ENCODE assay signal across 12 mouse cellular contexts in the genomic region with DNA sequence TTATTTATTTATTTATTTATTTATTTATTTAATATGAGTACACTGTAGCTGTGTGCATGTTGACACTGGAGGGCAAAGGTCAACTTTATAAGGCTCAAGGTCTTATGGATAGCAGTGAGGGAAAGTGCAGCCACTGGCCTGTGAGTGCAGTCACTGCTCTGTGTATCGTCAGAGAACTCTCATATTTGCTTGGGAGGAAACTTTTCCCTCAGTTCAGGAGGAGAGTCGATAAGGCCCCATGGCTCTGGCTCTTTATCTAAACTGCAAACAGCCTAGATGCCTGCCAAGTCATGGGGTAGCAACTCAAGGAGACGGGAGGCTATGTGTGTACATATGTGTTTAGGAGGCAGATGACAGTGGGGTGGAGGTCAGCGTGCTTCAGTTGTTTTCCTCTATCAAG. TPM values are rescaled to one million over a fixed set of nuclear protein-coding genes. Genes with fewer than 3 reads are reported as not detected.
DNase-seq lines count a peak whose midpoint lies in the region; ATAC-seq and TF ChIP-seq lines count a peak whose summit lies in the region.
"Had no signal": no experiment of that assay in that cellular context is flagged by ENCODE, and none has a peak within 500 bp of the region (broad histone marks: within the 10 kb centered on the region; RNA-seq: fewer than 3 reads in every experiment).

No protein-coding gene starts in this region.

- H3K9me3 ChIP-seq in kidney, embryonic 14.5 days (ENCODE audit: control insufficient read depth, low read length) = no peaks in the 10 kb centered on the region

- WGBS in kidney, adult 2 months = 63% methylated on average over 4 of the region's 4 CpGs
- WGBS in kidney, embryonic 14.5 days = 72% methylated on average over 4 of the region's 4 CpGs

- no peaks in the 10 kb centered on the region for H3K27me3 ChIP-seq in kidney, adult 2 months (replicated peaks; ENCODE audit: control insufficient read depth, insufficient read depth, low read length)
- no peaks in the 10 kb centered on the region for H3K27me3 ChIP-seq in kidney, embryonic 14.5 days (ENCODE audit: control insufficient read depth, insufficient read depth, low read length)
- H3K27me3 ChIP-seq: Patski had no signal

- TF ChIP-seq CTCF in kidney, adult 2 months (conservative IDR thresholded peaks at IDR 0.05; ENCODE audit: insufficient read depth, insufficient read length, low read depth, low read length) = no peak

- H3K9ac ChIP-seq in kidney, embryonic 14.5 days (ENCODE audit: low read depth, low read length) = no peak overlapping the region

- H3K36me3 ChIP-seq in kidney, adult 2 months (ENCODE audit: control insufficient read depth, insufficient read depth, low read length) = no peaks in the 10 kb centered on the region
- no peaks in the 10 kb centered on the region for H3K36me3 ChIP-seq in kidney, embryonic 14.5 days (ENCODE audit: control insufficient read depth, insufficient read depth, low read length)

- peak; percentile 28 for DNase-seq in kidney, adult 2 months
- DNase-seq in MEL-GATA-1-ER (ENCODE audit: extremely low read depth, low read depth) = peak; percentile 26
- DNase-seq in adrenal gland, postnatal 10 days = no peak
- no peak for DNase-seq in embryo, embryonic 11 days
- no peak for DNase-seq in layer of hippocampus, postnatal 36 days
- DNase-seq: adrenal gland, postnatal 25 days; cerebellum, adult 8-10 months had no signal

- no peak for ATAC-seq in kidney, embryonic 14.5 days (ENCODE audit: low FRiP score, low TSS enrichment)
- peak; percentile 92 for ATAC-seq in erythroid progenitor cell, adult 5-6 weeks (replicated peaks; ENCODE audit: low FRiP score, poor library complexity, severe bottlenecking)
- peak; percentile 91 for ATAC-seq in megakaryocyte progenitor cell, adult 5-6 weeks (replicated peaks; ENCODE audit: poor library complexity)
- ATAC-seq: hindbrain, postnatal 0 days; Patski had no signal

- H3K27ac ChIP-seq in kidney, adult 2 months (ENCODE audit: insufficient read depth, low read depth, low read length) = no peak overlapping the region; the same call in 1 of the 2 replicates
- no peak overlapping the region for H3K27ac ChIP-seq in kidney, embryonic 14.5 days (ENCODE audit: low read depth, low read length)
- H3K27ac ChIP-seq: hindbrain, postnatal 0 days had no signal

- H3K4me2 ChIP-seq in kidney, embryonic 14.5 days (replicated peaks; ENCODE audit: low read depth, low read length) = no peak overlapping the region

- no peak overlapping the region for H3K4me3 ChIP-seq in kidney, adult 2 months (ENCODE audit: insufficient read depth, low read depth, low read length)
- no peak overlapping the region for H3K4me3 ChIP-seq in kidney, embryonic 14.5 days (ENCODE audit: low read length)

- peaks cover 30% of the 10 kb centered on the region for H3K4me1 ChIP-seq in kidney, adult 2 months (ENCODE audit: control insufficient read depth, insufficient read depth, low read length)
- no peaks in the 10 kb centered on the region for H3K4me1 ChIP-seq in kidney, embryonic 14.5 days (ENCODE audit: control insufficient read depth, insufficient read depth, low read length)

- TF ChIP-seq POLR2A in kidney, adult 2 months (IDR thresholded peaks at IDR 0.05; ENCODE audit: low read depth, low read length) = no peak

RNA-seq across cellular contexts. Expression of gene Lrfn4, which starts 46.6 kb away (rescaled TPM):
- 6.1 and 8.7 TPM in 2 replicates for polyA plus RNA-seq in kidney, adult 2 months (2012; rRNA removed)
- 12.6 and 15.4 TPM in 2 replicates for polyA plus RNA-seq in kidney, embryonic 14.5 days (2014; fragmentation: Nextera tagmentation; extraction: Ambion mirVana)
- not detected in 2 replicates for total RNA-seq in erythroid progenitor cell, adult 5-6 weeks (2015; ENCODE audit: low replicate concordance)
- total RNA-seq in erythroid progenitor cell, adult 5-6 weeks (2017; ENCODE audit: low replicate concordance) = not detected in 2 replicates
- 0.95 and 1.3 TPM in 2 replicates for total RNA-seq in megakaryocyte progenitor cell, adult 5-6 weeks (2015)
- total RNA-seq in megakaryocyte progenitor cell, adult 5-6 weeks (2017) = 2.9 and 3.3 TPM in 2 replicates
- 10 to 100 TPM in 1 of 2 experiments, 1 to 10 TPM in 1; 7.3 to 10.2 TPM for total RNA-seq in adrenal gland, postnatal 10 days (2021)
- total RNA-seq in layer of hippocampus, postnatal 36 days (2021) = 10 to 100 TPM; 35.0 to 35.3 TPM

RNA-seq across cellular contexts. Expression of gene Rce1, which starts 56.6 kb away (rescaled TPM):
- 82.2 and 92.8 TPM in 2 replicates for polyA plus RNA-seq in kidney, adult 2 months (2012; rRNA removed)
- polyA plus RNA-seq in kidney, embryonic 14.5 days (2014; fragmentation: Nextera tagmentation; extraction: Ambion mirVana) = 73.1 and 85.0 TPM in 2 replicates
- 21.6 and 26.4 TPM in 2 replicates for total RNA-seq in erythroid progenitor cell, adult 5-6 weeks (2015; ENCODE audit: low replicate concordance)
- 6.6 and 13.5 TPM in 2 replicates for total RNA-seq in erythroid progenitor cell, adult 5-6 weeks (2017; ENCODE audit: low replicate concordance)
- total RNA-seq in megakaryocyte progenitor cell, adult 5-6 weeks (2015) = 25.7 and 26.5 TPM in 2 replicates
- total RNA-seq in megakaryocyte progenitor cell, adult 5-6 weeks (2017) = 14.0 and 24.6 TPM in 2 replicates
- total RNA-seq in adrenal gland, postnatal 10 days (2021) = 10 to 100 TPM; 23.7 to 30.9 TPM
- total RNA-seq in layer of hippocampus, postnatal 36 days (2021) = 10 to 100 TPM; 23.9 to 26.0 TPM

RNA-seq across cellular contexts. Expression of gene Pcx, which starts 58.6 kb away (rescaled TPM):
- 286 and 295 TPM in 2 replicates for polyA plus RNA-seq in kidney, adult 2 months (2012; rRNA removed)
- polyA plus RNA-seq in kidney, embryonic 14.5 days (2014; fragmentation: Nextera tagmentation; extraction: Ambion mirVana) = 10.0 and 16.7 TPM in 2 replicates
- total RNA-seq in erythroid progenitor cell, adult 5-6 weeks (2015; ENCODE audit: low replicate concordance) = 21.6 and 42.8 TPM in 2 replicates
- 40.8 and 44.3 TPM in 2 replicates for total RNA-seq in erythroid progenitor cell, adult 5-6 weeks (2017; ENCODE audit: low replicate concordance)
- total RNA-seq in megakaryocyte progenitor cell, adult 5-6 weeks (2015) = 0.56 and 2.3 TPM in 2 replicates
- total RNA-seq in megakaryocyte progenitor cell, adult 5-6 weeks (2017) = 0.98 and 2.1 TPM in 2 replicates
- total RNA-seq in adrenal gland, postnatal 10 days (2021) = 100 to 1,000 TPM; 330 to 427 TPM
- total RNA-seq in layer of hippocampus, postnatal 36 days (2021) = 10 to 100 TPM; 56.1 to 61.9 TPM

Comparison
In these comparisons a context has a peak if more than half of its experiments do, and no peak if none do; other contexts are left out.
1. DNase-seq: peak in kidney, adult 2 months (single experiment) and MEL-GATA-1-ER (single experiment); none in adrenal gland, postnatal 10 days (single experiment), embryo, embryonic 11 days (single experiment) and layer of hippocampus, postnatal 36 days (0 of 2).
2. RNA of gene Pcx, which starts 58.6 kb away (total RNA-seq): 330 to 427 TPM in adrenal gland, postnatal 10 days, 56.1 to 61.9 TPM in layer of hippocampus, postnatal 36 days and 21.6 to 44.3 TPM in erythroid progenitor cell, adult 5-6 weeks; 0.56 to 2.3 TPM in megakaryocyte progenitor cell, adult 5-6 weeks; every median in the first group is over 4 times any median in the second.